In genomic region chr13:101213121-101213916, GRCm38 (mm10) we compare ENCODE assay signal across 9 mouse cellular contexts.
DNase-seq lines count a peak whose midpoint lies in the region; ATAC-seq lines count a peak whose summit lies in the region.
"Had no signal": no experiment of that assay in that cellular context is flagged by ENCODE, and none has a peak within 500 bp of the region (broad histone marks: within the 10 kb centered on the region; RNA-seq: fewer than 3 reads in every experiment).

No protein-coding gene starts in this region.

- no peaks in the 10 kb centered on the region for H3K36me3 ChIP-seq in midbrain, embryonic 10.5 days
- no peaks in the 10 kb centered on the region for H3K36me3 ChIP-seq in midbrain, embryonic 11.5 days (ENCODE audit: control insufficient read depth, insufficient read depth, low read length)

- peaks cover 18% of the 10 kb centered on the region for H3K4me1 ChIP-seq in midbrain, embryonic 10.5 days
- no peaks in the 10 kb centered on the region for H3K4me1 ChIP-seq in midbrain, embryonic 11.5 days (ENCODE audit: control insufficient read depth, insufficient read depth, low read length)

- H3K4me2 ChIP-seq in midbrain, embryonic 11.5 days = no peak overlapping the region

- no peaks in the 10 kb centered on the region for H3K27me3 ChIP-seq in midbrain, embryonic 10.5 days (ENCODE audit: low read depth, poor library complexity, severe bottlenecking)
- H3K27me3 ChIP-seq in midbrain, embryonic 11.5 days (ENCODE audit: control insufficient read depth, insufficient read depth, low read length) = no peaks in the 10 kb centered on the region

- no peak overlapping the region for H3K9ac ChIP-seq in midbrain, embryonic 11.5 days (ENCODE audit: low read length)
- H3K9ac ChIP-seq: liver, embryonic 14.5 days had no signal

- WGBS in midbrain, embryonic 10.5 days = 58% methylated on average over 13 of the region's 13 CpGs
- WGBS in midbrain, embryonic 11.5 days = 52% methylated on average over 13 of the region's 13 CpGs

- peak overlapping the region; percentile 46; the same call in 1 of the 2 replicates for H3K27ac ChIP-seq in midbrain, embryonic 10.5 days (replicated peaks)
- no peak overlapping the region for H3K27ac ChIP-seq in midbrain, embryonic 11.5 days (ENCODE audit: low read depth, low read length)
- H3K27ac ChIP-seq: liver, embryonic 14.5 days had no signal

- ATAC-seq in midbrain, embryonic 11.5 days (ENCODE audit: low FRiP score) = no peak
- no peak for ATAC-seq in erythroid progenitor cell, adult 5-6 weeks (replicated peaks; ENCODE audit: low FRiP score, poor library complexity, severe bottlenecking)

- no peak overlapping the region for H3K4me3 ChIP-seq in midbrain, embryonic 10.5 days
- no peak overlapping the region for H3K4me3 ChIP-seq in midbrain, embryonic 11.5 days (ENCODE audit: low read depth, low read length)

- H3K9me3 ChIP-seq in midbrain, embryonic 10.5 days (replicated peaks) = no peaks in the 10 kb centered on the region
- H3K9me3 ChIP-seq in midbrain, embryonic 11.5 days (ENCODE audit: control insufficient read depth, low read length) = no peaks in the 10 kb centered on the region

- DNase-seq in adrenal gland, postnatal 14 days = peak; percentile 37
- DNase-seq in adrenal gland, adult 8-10 months = no peak
- no peak for DNase-seq in midbrain, embryonic 10.5 days (ENCODE audit: low spot score)
- no peak for DNase-seq in midbrain, embryonic 11.5 days (ENCODE audit: low spot score, missing footprints)
- DNase-seq in kidney, postnatal 4 days = peak; percentile 60 to 73
- DNase-seq in layer of hippocampus, postnatal 25 days (ENCODE audit: extremely low spot score in 1 of 2, low spot score in 1 of 2) = no peak
- DNase-seq in spleen, postnatal 14 days (ENCODE audit: low spot score in 2 of 2) = no peak

Comparison
In these comparisons a context has a peak if more than half of its experiments do, and no peak if none do; other contexts are left out.
1. DNase-seq: peak in adrenal gland, postnatal 14 days (single experiment) and kidney, postnatal 4 days (2 of 2); none in adrenal gland, adult 8-10 months (single experiment), midbrain, embryonic 10.5 days (single experiment), midbrain, embryonic 11.5 days (single experiment), layer of hippocampus, postnatal 25 days (0 of 2) and spleen, postnatal 14 days (0 of 2).